Mouse (Mus musculus): Measurements from ENCODE around the gene Pdlim3.

DNA sequence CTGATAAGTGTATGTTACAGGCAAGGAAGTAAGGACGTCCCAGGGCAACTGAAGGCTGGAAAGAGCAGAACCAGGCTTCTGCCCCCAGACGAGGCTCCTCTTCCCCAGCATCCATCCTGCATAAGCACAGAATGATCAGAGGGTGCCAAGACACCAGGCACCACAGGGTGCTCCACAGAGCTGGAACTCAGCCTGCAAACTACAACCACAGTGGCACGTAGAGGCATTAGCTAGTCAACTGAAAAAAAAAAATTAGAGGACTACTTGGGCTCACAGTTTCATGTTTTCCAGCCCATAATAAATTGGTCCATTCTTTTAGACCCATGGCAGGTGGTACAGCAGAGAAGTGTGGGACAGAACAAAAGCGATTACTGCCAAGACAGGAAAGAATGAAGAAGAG lies 39.4 kb upstream of the Pdlim3 start:
- TF ChIP-seq CTCF (IDR thresholded peaks at IDR 0.05) (no peak), EP300 (IDR thresholded peaks at IDR 0.05) (no peak)
